7 mouse cellular contexts compared by ENCODE assay signal in the genomic region with DNA sequence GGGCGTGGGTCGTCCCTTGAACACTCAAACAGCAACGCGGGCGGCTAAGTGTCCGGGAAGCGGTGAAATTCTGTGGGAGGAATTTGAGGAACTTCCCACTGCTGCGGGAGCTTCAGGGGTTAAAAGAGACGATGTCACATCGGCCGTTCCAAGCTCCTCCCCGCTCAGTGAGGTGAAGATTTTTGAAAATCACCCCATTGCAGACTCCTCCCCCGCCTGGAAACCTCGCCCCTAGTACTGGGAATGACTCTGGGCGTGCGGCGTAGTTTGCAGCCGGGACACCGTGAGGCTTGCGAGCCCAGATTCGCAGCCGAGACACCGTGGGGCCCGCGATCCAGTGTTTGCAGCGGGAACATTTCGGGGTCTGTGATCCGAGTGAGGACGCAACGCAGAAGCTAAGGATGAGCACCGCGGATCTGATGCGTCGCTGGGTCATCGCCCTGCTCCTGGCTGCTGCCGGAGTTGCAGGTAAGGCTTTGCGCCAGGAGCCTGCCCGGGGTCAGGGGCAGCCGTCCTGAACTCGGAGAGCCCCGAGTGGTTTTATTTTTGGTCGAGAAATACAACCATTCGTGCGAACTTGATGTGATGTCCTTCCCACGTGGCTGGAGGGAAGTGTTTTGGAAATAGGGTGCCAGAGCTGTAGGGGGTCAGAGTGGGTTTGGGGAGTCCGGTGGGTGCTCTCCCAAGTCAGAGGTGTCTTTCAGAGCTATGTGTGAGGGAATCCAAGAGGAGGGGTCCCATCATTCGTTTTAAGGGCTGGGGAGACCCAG. TPM values are rescaled to one million over a fixed set of nuclear protein-coding genes. Genes with fewer than 3 reads are reported as not detected.
DNase-seq lines count a peak whose midpoint lies in the region; ATAC-seq and TF ChIP-seq lines count a peak whose summit lies in the region.

A gene (plus strand): TSS at position 107 of the 770 bp plus-strand sequence.

- ATAC-seq in intestine, postnatal 0 days, result peak; percentile 80
- ATAC-seq in midbrain, embryonic 12.5 days (ENCODE audit: low FRiP score, low read depth), result peak; percentile 82

- intact Hi-C loops in left cerebral cortex, postnatal 4 days (cut with DNase I), result no loop called here

- no peaks in the 10 kb centered on the region for H3K27me3 ChIP-seq in intestine, postnatal 0 days (replicated peaks; ENCODE audit: control insufficient read depth, insufficient read depth, low read length)
- H3K27me3 ChIP-seq in midbrain, embryonic 12.5 days, result no peaks in the 10 kb centered on the region

- peak within 1 kb of the TSS; percentile 77 for H3K4me2 ChIP-seq in intestine, postnatal 0 days (replicated peaks; ENCODE audit: low read depth)
- peak within 1 kb of the TSS; percentile 79 for H3K4me2 ChIP-seq in midbrain, embryonic 12.5 days (replicated peaks)

- H3K36me3 ChIP-seq in intestine, postnatal 0 days (ENCODE audit: control insufficient read depth, insufficient read depth), result no peaks in the 10 kb centered on the region
- peaks cover 18% of the 10 kb centered on the region for H3K36me3 ChIP-seq in midbrain, embryonic 12.5 days

- peak within 1 kb of the TSS; percentile 79 for H3K4me3 ChIP-seq in intestine, postnatal 0 days (ENCODE audit: low read depth, low read length)
- peak within 1 kb of the TSS; percentile 80 for H3K4me3 ChIP-seq in midbrain, embryonic 12.5 days

- H3K9ac ChIP-seq in intestine, postnatal 0 days (ENCODE audit: low read depth, low read length), result peak within 1 kb of the TSS; percentile 74
- H3K9ac ChIP-seq in midbrain, embryonic 12.5 days (replicated peaks), result peak within 1 kb of the TSS; percentile 69

- peaks cover 4% of the 10 kb centered on the region; the same call in 1 of the 2 replicates for H3K4me1 ChIP-seq in intestine, postnatal 0 days (replicated peaks; ENCODE audit: control insufficient read depth, insufficient read depth, low read length)
- H3K4me1 ChIP-seq in midbrain, embryonic 12.5 days, result peaks cover 27% of the 10 kb centered on the region

- H3K9me3 ChIP-seq in intestine, postnatal 0 days (ENCODE audit: control insufficient read depth), result no peaks in the 10 kb centered on the region
- H3K9me3 ChIP-seq in midbrain, embryonic 12.5 days, result no peaks in the 10 kb centered on the region

- peak; percentile 90 for DNase-seq in adrenal gland, adult 8-10 months
- peak; percentile 91 for DNase-seq in embryo, embryonic 9.5 days (ENCODE audit: extremely low spot score)
- peak; percentile 79 for DNase-seq in gonadal fat pad, adult 2 months (ENCODE audit: low read depth)
- DNase-seq in left cerebral cortex, postnatal 4 days, result peak; percentile 86
- DNase-seq in spleen, adult 12 weeks (ENCODE audit: low spot score), result peak; percentile 76

- WGBS in intestine, postnatal 0 days, result under 1% methylated on average over 47 of the region's 47 CpGs
- WGBS in midbrain, embryonic 12.5 days, result under 1% methylated on average over 47 of the region's 47 CpGs

- TF ChIP-seq CTCF in intestine, postnatal 0 days (IDR thresholded peaks at IDR 0.05; ENCODE audit: low read depth), result no peak

- peak within 1 kb of the TSS; percentile 97 for H3K27ac ChIP-seq in intestine, postnatal 0 days (ENCODE audit: low read depth, low read length)
- H3K27ac ChIP-seq in midbrain, embryonic 12.5 days (replicated peaks), result peak within 1 kb of the TSS; percentile 95

RNA-seq across cellular contexts. Expression of the gene that starts here (rescaled TPM):
- 100 to 1,000 TPM; 102 to 164 (median 147) TPM for total RNA-seq in adrenal gland, adult 8-10 months (2022)
- 42.1 and 42.8 TPM in 2 replicates for polyA plus RNA-seq in gonadal fat pad, adult 2 months (2012; rRNA removed)
- 22.8 and 26.6 TPM in 2 replicates for polyA plus RNA-seq in intestine, postnatal 0 days (2015; fragmentation: Nextera tagmentation; extraction: Ambion mirVana)
- 10 to 100 TPM; 25.2 to 32.4 TPM for total RNA-seq in left cerebral cortex, postnatal 4 days (2021)
- 39.5 and 43.5 TPM in 2 replicates for polyA plus RNA-seq in midbrain, embryonic 12.5 days (2016; fragmentation: Nextera tagmentation; extraction: Ambion mirVana)

Comparison
In these comparisons a context has a peak if more than half of its experiments do, and no peak if none do; other contexts are left out.
1. Peak in every context shown above with its lines: DNase-seq, ATAC-seq, H3K4me3 ChIP-seq and H3K27ac ChIP-seq.